Mouse (Mus musculus): ENCODE measurements around the gene Sec14l5. TPM values are rescaled to one million over a fixed set of nuclear protein-coding genes. Genes with fewer than 3 reads are reported as not detected.

Sec14l5 gene
- polyA plus RNA-seq, 1 experiment: 0.06 TPM

- TF ChIP-seq POLR2A (IDR thresholded peaks at IDR 0.05; ENCODE audit: control insufficient read depth, low read depth, low read length): no peak
- TF ChIP-seq CTCF (IDR thresholded peaks at IDR 0.05; ENCODE audit: control insufficient read depth, insufficient read depth, insufficient replicate concordance, low read depth, low read length): no peak
- Histone ChIP-seq H3K27ac (ENCODE audit: control insufficient read depth, insufficient read depth, low read depth, low read length) (no peak overlapping the region), H3K4me1 (ENCODE audit: control insufficient read depth, insufficient read depth, low read length) (peaks cover 2% of the 10 kb centered on the region; the same call in 1 of the 2 replicates), H3K36me3 (ENCODE audit: control insufficient read depth, insufficient read depth, low read length) (no peaks in the 10 kb centered on the region), H3K4me3 (ENCODE audit: control insufficient read depth, low read depth, low read length) (no peak overlapping the region), H3K27me3 (ENCODE audit: control insufficient read depth, insufficient read depth, low read length) (no peaks in the 10 kb centered on the region)
These were observed 8.1 kb downstream of the Sec14l5 start for GRCm38 (mm10) chr16:5155014-5155413.

- no peaks in the 10 kb centered on the region for H3K27me3 ChIP-seq (ENCODE audit: control insufficient read depth, insufficient read depth, low read length)
- no peak overlapping the region for H3K27ac ChIP-seq (ENCODE audit: control insufficient read depth, insufficient read depth, low read depth, low read length)
- TF ChIP-seq CTCF (IDR thresholded peaks at IDR 0.05; ENCODE audit: control insufficient read depth, insufficient read depth, insufficient replicate concordance, low read depth, low read length): no peak
- no peaks in the 10 kb centered on the region for H3K36me3 ChIP-seq (ENCODE audit: control insufficient read depth, insufficient read depth, low read length)
- no peak overlapping the region for H3K4me3 ChIP-seq (ENCODE audit: control insufficient read depth, low read depth, low read length)
- peaks cover 2% of the 10 kb centered on the region; the same call in 1 of the 2 replicates for H3K4me1 ChIP-seq (ENCODE audit: control insufficient read depth, insufficient read depth, low read length)
These were observed 9.6 kb downstream of the Sec14l5 start for GRCm38 (mm10) chr16:5156495-5156894.

GRCm38 (mm10) chr16:5157113-5157512 is 10.2 kb downstream of the Sec14l5 start:
- Histone ChIP-seq H3K4me3 (ENCODE audit: control insufficient read depth, low read depth, low read length) (no peak overlapping the region), H3K27me3 (ENCODE audit: control insufficient read depth, insufficient read depth, low read length) (no peaks in the 10 kb centered on the region), H3K27ac (ENCODE audit: control insufficient read depth, insufficient read depth, low read depth, low read length) (no peak overlapping the region), H3K36me3 (ENCODE audit: control insufficient read depth, insufficient read depth, low read length) (no peaks in the 10 kb centered on the region), H3K4me1 (ENCODE audit: control insufficient read depth, insufficient read depth, low read length) (peaks cover 2% of the 10 kb centered on the region; the same call in 1 of the 2 replicates)
- no peak for TF ChIP-seq POLR2A (IDR thresholded peaks at IDR 0.05; ENCODE audit: control insufficient read depth, low read depth, low read length)
- TF ChIP-seq CTCF (IDR thresholded peaks at IDR 0.05; ENCODE audit: control insufficient read depth, insufficient read depth, insufficient replicate concordance, low read depth, low read length): no peak

- Histone ChIP-seq H3K4me1 (ENCODE audit: control insufficient read depth, insufficient read depth, low read length) (peaks cover 2% of the 10 kb centered on the region; the same call in 1 of the 2 replicates), H3K27ac (ENCODE audit: control insufficient read depth, insufficient read depth, low read depth, low read length) (no peak overlapping the region), H3K36me3 (ENCODE audit: control insufficient read depth, insufficient read depth, low read length) (no peaks in the 10 kb centered on the region), H3K4me3 (ENCODE audit: control insufficient read depth, low read depth, low read length) (no peak overlapping the region), H3K27me3 (ENCODE audit: control insufficient read depth, insufficient read depth, low read length) (no peaks in the 10 kb centered on the region)
- no peak for TF ChIP-seq CTCF (IDR thresholded peaks at IDR 0.05; ENCODE audit: control insufficient read depth, insufficient read depth, insufficient replicate concordance, low read depth, low read length)
These were observed 12.3 kb downstream of the Sec14l5 start for GRCm38 (mm10) chr16:5159248-5159647.

- Histone ChIP-seq H3K36me3 (ENCODE audit: control insufficient read depth, insufficient read depth, low read length) (no peaks in the 10 kb centered on the region), H3K27me3 (ENCODE audit: control insufficient read depth, insufficient read depth, low read length) (no peaks in the 10 kb centered on the region), H3K4me1 (ENCODE audit: control insufficient read depth, insufficient read depth, low read length) (no peaks in the 10 kb centered on the region), H3K4me3 (ENCODE audit: control insufficient read depth, low read depth, low read length) (no peak overlapping the region), H3K27ac (ENCODE audit: control insufficient read depth, insufficient read depth, low read depth, low read length) (no peak overlapping the region)
- TF ChIP-seq CTCF (IDR thresholded peaks at IDR 0.05; ENCODE audit: control insufficient read depth, insufficient read depth, insufficient replicate concordance, low read depth, low read length) (no peak), POLR2A (IDR thresholded peaks at IDR 0.05; ENCODE audit: control insufficient read depth, low read depth, low read length) (no peak)
These were observed 17.4 kb downstream of the Sec14l5 start for GRCm38 (mm10) chr16:5164327-5164726.

- Histone ChIP-seq H3K4me3 (ENCODE audit: control insufficient read depth, low read depth, low read length) (no peak overlapping the region), H3K27ac (ENCODE audit: control insufficient read depth, insufficient read depth, low read depth, low read length) (no peak overlapping the region), H3K27me3 (ENCODE audit: control insufficient read depth, insufficient read depth, low read length) (no peaks in the 10 kb centered on the region), H3K4me1 (ENCODE audit: control insufficient read depth, insufficient read depth, low read length) (no peaks in the 10 kb centered on the region), H3K36me3 (ENCODE audit: control insufficient read depth, insufficient read depth, low read length) (no peaks in the 10 kb centered on the region)
- TF ChIP-seq CTCF (IDR thresholded peaks at IDR 0.05; ENCODE audit: control insufficient read depth, insufficient read depth, insufficient replicate concordance, low read depth, low read length) (no peak), POLR2A (IDR thresholded peaks at IDR 0.05; ENCODE audit: control insufficient read depth, low read depth, low read length) (no peak)
These were observed 21.1 kb downstream of the Sec14l5 start for GRCm38 (mm10) chr16:5168038-5168437.

- Histone ChIP-seq H3K27me3 (ENCODE audit: control insufficient read depth, insufficient read depth, low read length) (no peaks in the 10 kb centered on the region), H3K4me3 (ENCODE audit: control insufficient read depth, low read depth, low read length) (no peak overlapping the region), H3K4me1 (ENCODE audit: control insufficient read depth, insufficient read depth, low read length) (no peaks in the 10 kb centered on the region), H3K36me3 (ENCODE audit: control insufficient read depth, insufficient read depth, low read length) (no peaks in the 10 kb centered on the region), H3K27ac (ENCODE audit: control insufficient read depth, insufficient read depth, low read depth, low read length) (no peak overlapping the region)
- TF ChIP-seq POLR2A (IDR thresholded peaks at IDR 0.05; ENCODE audit: control insufficient read depth, low read depth, low read length): no peak
- TF ChIP-seq CTCF (IDR thresholded peaks at IDR 0.05; ENCODE audit: control insufficient read depth, insufficient read depth, insufficient replicate concordance, low read depth, low read length): no peak
These were observed 21.9 kb downstream of the Sec14l5 start for GRCm38 (mm10) chr16:5168829-5169228.

GRCm38 (mm10) chr16:5172636-5173035 is 25.7 kb downstream of the Sec14l5 start:
- Histone ChIP-seq H3K27me3 (ENCODE audit: control insufficient read depth, insufficient read depth, low read length) (no peaks in the 10 kb centered on the region), H3K4me1 (ENCODE audit: control insufficient read depth, insufficient read depth, low read length) (no peaks in the 10 kb centered on the region), H3K27ac (ENCODE audit: control insufficient read depth, insufficient read depth, low read depth, low read length) (no peak overlapping the region), H3K36me3 (ENCODE audit: control insufficient read depth, insufficient read depth, low read length) (no peaks in the 10 kb centered on the region), H3K4me3 (ENCODE audit: control insufficient read depth, low read depth, low read length) (no peak overlapping the region)
- no peak for TF ChIP-seq CTCF (IDR thresholded peaks at IDR 0.05; ENCODE audit: control insufficient read depth, insufficient read depth, insufficient replicate concordance, low read depth, low read length)
- no peak for TF ChIP-seq POLR2A (IDR thresholded peaks at IDR 0.05; ENCODE audit: control insufficient read depth, low read depth, low read length)
